Mouse (Mus musculus): ENCODE measurements around the gene Acap1.
A peak's percentile ranks its signal among the peaks of the same experiment; 100 is the strongest.

Gene Acap1

GRCm38 (mm10) chr11:69834001-69834549 is 61.3 kb downstream of the Acap1 start:
- peak; percentile 68 for DNase-seq

- no peak for DNase-seq
Measured at GRCm38 (mm10) chr11:69833554-69833953, 61.8 kb downstream of the Acap1 start.

Measured in thymus, postnatal 25 days (tissue).